Mouse (Mus musculus) 416B (cell line): ENCODE results near the gene Atp5f1.
"Not testable (repeated sequence)": the region's sequence is repeated elsewhere in the genome, so short reads cannot be mapped to it uniquely, and the experiment has no call there.

Experiments used
- DNase-seq: peaks from one replicate; pipeline ENCODE4 v3.0.0; 2011; ENCODE audit warnings: low read depth

Atp5f1 gene

GRCm38 (mm10) chr3:105959999-105960398 is at the start of gene Atp5f1:
Atp5f1 (minus strand) TSS chr3:105960099.
- no peak for DNase-seq

GRCm38 (mm10) chr3:106003360-106003759 is 43.5 kb upstream of the Atp5f1 start:
- not testable (repeated sequence) for DNase-seq

- no peak for DNase-seq
Observed at GRCm38 (mm10) chr3:106001416-106002370, 41.8 kb upstream of the Atp5f1 start.

GRCm38 (mm10) chr3:106000707-106001375 is 40.9 kb upstream of the Atp5f1 start:
- DNase-seq = no peak

GRCm38 (mm10) chr3:105994730-105995129 is 34.8 kb upstream of the Atp5f1 start:
- no peak for DNase-seq

GRCm38 (mm10) chr3:105991653-105992283 is 31.9 kb upstream of the Atp5f1 start:
- DNase-seq = peak; percentile 66

GRCm38 (mm10) chr3:105989611-105990010 is 29.7 kb upstream of the Atp5f1 start:
- DNase-seq = not testable (repeated sequence)

- peak; percentile 67 for DNase-seq
Observed at GRCm38 (mm10) chr3:105974174-105974573, 14.3 kb upstream of the Atp5f1 start.

GRCm38 (mm10) chr3:105973411-105973810 is 13.5 kb upstream of the Atp5f1 start, which contains the start of gene Ovgp1:
Ovgp1 (plus strand) TSS chr3:105973711.
- no peak for DNase-seq

- DNase-seq = no peak
Observed at GRCm38 (mm10) chr3:105971831-105972446, 12.0 kb upstream of the Atp5f1 start.

GRCm38 (mm10) chr3:105960700-105961099 is 801 bp upstream of the Atp5f1 start:
- DNase-seq = peak; percentile 56

GRCm38 (mm10) chr3:105959585-105959984 is 314 bp downstream of the Atp5f1 start:
- DNase-seq = no peak

- peak; percentile 99 for DNase-seq
Observed at GRCm38 (mm10) chr3:105958974-105959580, 822 bp downstream of the Atp5f1 start, which contains the start of gene Wdr77. Wdr77 (plus strand) TSS chr3:105959369.

GRCm38 (mm10) chr3:105958204-105958603 is 1.7 kb downstream of the Atp5f1 start:
- DNase-seq = peak; percentile 19

GRCm38 (mm10) chr3:105957235-105957634 is 2.7 kb downstream of the Atp5f1 start:
- peak; percentile 40 for DNase-seq

- no peak for DNase-seq
Observed at GRCm38 (mm10) chr3:105951348-105951747, 8.6 kb downstream of the Atp5f1 start.

GRCm38 (mm10) chr3:105936111-105936510 is 23.8 kb downstream of the Atp5f1 start:
- no peak for DNase-seq

GRCm38 (mm10) chr3:105935033-105935432 is 24.9 kb downstream of the Atp5f1 start:
- DNase-seq = no peak

- DNase-seq = no peak
Observed at GRCm38 (mm10) chr3:105933926-105934325, 26.0 kb downstream of the Atp5f1 start.

GRCm38 (mm10) chr3:105932240-105933071 is 27.4 kb downstream of the Atp5f1 start, which contains the start of gene I830077J02Rik:
I830077J02Rik (minus strand) TSS chr3:105932664.
- DNase-seq = peak; percentile 90
